Comparison of ENCODE assay signal across 11 mouse cellular contexts in genomic region chr4:151960513-151960854, GRCm38 (mm10). TPM values are rescaled to one million over a fixed set of nuclear protein-coding genes. Genes with fewer than 3 reads are reported as not detected.
A peak's percentile ranks its signal among the peaks of the same experiment; 100 is the strongest.
DNase-seq lines count a peak whose midpoint lies in the region; ATAC-seq lines count a peak whose summit lies in the region.
"Had no signal": no experiment of that assay in that cellular context is flagged by ENCODE, and none has a peak within 500 bp of the region (broad histone marks: within the 10 kb centered on the region; RNA-seq: fewer than 3 reads in every experiment).

No protein-coding gene starts in this region.

- DNase-seq in c-Kit-negative CD71-positive TER-119-positive erythroid progenitor cells, embryonic 14.5 days (ENCODE audit: low read depth, low spot score): peak; percentile 84
- DNase-seq in large intestine, adult 2 months (ENCODE audit: low read depth, low spot score): peak; percentile 32
- DNase-seq in skeletal muscle tissue, adult 2 months (ENCODE audit: low read depth, low spot score): peak; percentile 25
- DNase-seq in embryo, embryonic 10.5 days (ENCODE audit: low spot score): no peak
- DNase-seq in forebrain, embryonic 11.5 days (ENCODE audit: low spot score): no peak
- DNase-seq in layer of hippocampus, postnatal 36 days: no peak

- 0 out of 2 replicates have a peak, but pooled peaks have one; percentile 40 for ATAC-seq in hindbrain, embryonic 16.5 days
- ATAC-seq in hindbrain, embryonic 13.5 days (ENCODE audit: low FRiP score): no peak
- no peak for ATAC-seq in forebrain, embryonic 11.5 days (replicated peaks; ENCODE audit: low FRiP score)
- ATAC-seq: forebrain, embryonic 14.5 days had no signal

- no peak overlapping the region for H3K4me3 ChIP-seq in hindbrain, embryonic 16.5 days (ENCODE audit: low read length)
- H3K4me3 ChIP-seq in hindbrain, embryonic 13.5 days: no peak overlapping the region
- no peak overlapping the region for H3K4me3 ChIP-seq in forebrain, embryonic 11.5 days (ENCODE audit: low read depth, low read length)
- H3K4me3 ChIP-seq: hindbrain, embryonic 15.5 days; myocyte had no signal

- H3K9me3 ChIP-seq in hindbrain, embryonic 16.5 days (ENCODE audit: control insufficient read depth, low read length): no peaks in the 10 kb centered on the region
- H3K9me3 ChIP-seq in hindbrain, embryonic 13.5 days: no peaks in the 10 kb centered on the region
- no peaks in the 10 kb centered on the region for H3K9me3 ChIP-seq in forebrain, embryonic 11.5 days (ENCODE audit: control insufficient read depth, low read length)
- H3K9me3 ChIP-seq: hindbrain, embryonic 15.5 days had no signal

- H3K4me2 ChIP-seq in hindbrain, embryonic 16.5 days (ENCODE audit: low read length): no peak overlapping the region
- no peak overlapping the region for H3K4me2 ChIP-seq in hindbrain, embryonic 13.5 days
- H3K4me2 ChIP-seq in forebrain, embryonic 11.5 days (ENCODE audit: low read depth, low read length, severe bottlenecking): no peak overlapping the region
- H3K4me2 ChIP-seq: hindbrain, embryonic 15.5 days had no signal

- no peak overlapping the region for H3K9ac ChIP-seq in hindbrain, embryonic 16.5 days (ENCODE audit: low read depth, low read length)
- no peak overlapping the region for H3K9ac ChIP-seq in hindbrain, embryonic 13.5 days
- H3K9ac ChIP-seq in forebrain, embryonic 11.5 days (ENCODE audit: low read length): no peak overlapping the region
- H3K9ac ChIP-seq: hindbrain, embryonic 15.5 days had no signal

- WGBS in hindbrain, embryonic 16.5 days: 84% methylated on average over 3 of the region's 3 CpGs
- 96% methylated on average over 3 of the region's 3 CpGs for WGBS in hindbrain, embryonic 13.5 days
- WGBS in large intestine, adult 2 months: 30% methylated on average over 3 of the region's 3 CpGs
- WGBS in forebrain, embryonic 11.5 days: 94% methylated on average over 3 of the region's 3 CpGs

- H3K27ac ChIP-seq in hindbrain, embryonic 16.5 days (ENCODE audit: low read depth, low read length): no peak overlapping the region
- H3K27ac ChIP-seq in hindbrain, embryonic 13.5 days: no peak overlapping the region
- no peak overlapping the region for H3K27ac ChIP-seq in forebrain, embryonic 11.5 days (ENCODE audit: low read depth, low read length)
- H3K27ac ChIP-seq: hindbrain, embryonic 15.5 days had no signal

- peaks cover 30% of the 10 kb centered on the region for H3K36me3 ChIP-seq in hindbrain, embryonic 16.5 days (ENCODE audit: control insufficient read depth, insufficient read depth, low read length)
- peaks cover 85% of the 10 kb centered on the region for H3K36me3 ChIP-seq in hindbrain, embryonic 13.5 days
- no peaks in the 10 kb centered on the region; the same call in 1 of the 2 replicates for H3K36me3 ChIP-seq in forebrain, embryonic 11.5 days (ENCODE audit: control insufficient read depth, insufficient read depth, low read length)

- no peaks in the 10 kb centered on the region for H3K4me1 ChIP-seq in hindbrain, embryonic 16.5 days (ENCODE audit: control insufficient read depth, insufficient read depth, low read depth, low read length)
- no peaks in the 10 kb centered on the region for H3K4me1 ChIP-seq in hindbrain, embryonic 13.5 days (replicated peaks)
- H3K4me1 ChIP-seq in forebrain, embryonic 11.5 days (replicated peaks; ENCODE audit: control insufficient read depth, insufficient read depth, low read length): no peaks in the 10 kb centered on the region
- H3K4me1 ChIP-seq: hindbrain, embryonic 15.5 days had no signal

- H3K27me3 ChIP-seq in hindbrain, embryonic 16.5 days (replicated peaks; ENCODE audit: control insufficient read depth, insufficient read depth, low read length): no peaks in the 10 kb centered on the region
- no peaks in the 10 kb centered on the region for H3K27me3 ChIP-seq in hindbrain, embryonic 13.5 days
- no peaks in the 10 kb centered on the region for H3K27me3 ChIP-seq in forebrain, embryonic 11.5 days (ENCODE audit: control insufficient read depth, insufficient read depth, low read length)
- H3K27me3 ChIP-seq: hindbrain, embryonic 15.5 days had no signal

RNA-seq across cellular contexts. Expression of gene Dnajc11, which starts 27.0 kb away (rescaled TPM):
- 78.4 and 86.9 TPM in 2 replicates for polyA plus RNA-seq in hindbrain, embryonic 16.5 days (2015; fragmentation: Nextera tagmentation; extraction: Ambion mirVana)
- polyA plus RNA-seq in hindbrain, embryonic 13.5 days (2015; fragmentation: Nextera tagmentation; extraction: Ambion mirVana): 84.3 and 86.5 TPM in 2 replicates
- 60.8 and 69.6 TPM in 2 replicates for polyA plus RNA-seq in large intestine, adult 2 months (2012; rRNA removed)
- 94.4 and 96.9 TPM in 2 replicates for polyA plus RNA-seq in forebrain, embryonic 11.5 days (2014; fragmentation: Nextera tagmentation; extraction: Ambion mirVana)
- 10 to 100 TPM; 62.0 to 63.1 TPM for total RNA-seq in layer of hippocampus, postnatal 36 days (2021)

RNA-seq across cellular contexts. Expression of gene Thap3, which starts 28.3 kb away (rescaled TPM):
- polyA plus RNA-seq in hindbrain, embryonic 16.5 days (2015; fragmentation: Nextera tagmentation; extraction: Ambion mirVana): 35.4 and 35.7 TPM in 2 replicates
- 35.9 and 36.7 TPM in 2 replicates for polyA plus RNA-seq in hindbrain, embryonic 13.5 days (2015; fragmentation: Nextera tagmentation; extraction: Ambion mirVana)
- 21.0 and 24.7 TPM in 2 replicates for polyA plus RNA-seq in large intestine, adult 2 months (2012; rRNA removed)
- 25.1 and 28.9 TPM in 2 replicates for polyA plus RNA-seq in forebrain, embryonic 11.5 days (2014; fragmentation: Nextera tagmentation; extraction: Ambion mirVana)
- 10 to 100 TPM; 24.6 to 29.9 TPM for total RNA-seq in layer of hippocampus, postnatal 36 days (2021)

RNA-seq across cellular contexts. Expression of gene Phf13, which starts 35.6 kb away (rescaled TPM):
- polyA plus RNA-seq in hindbrain, embryonic 16.5 days (2015; fragmentation: Nextera tagmentation; extraction: Ambion mirVana): 21.3 and 24.8 TPM in 2 replicates
- 18.4 and 20.0 TPM in 2 replicates for polyA plus RNA-seq in hindbrain, embryonic 13.5 days (2015; fragmentation: Nextera tagmentation; extraction: Ambion mirVana)
- polyA plus RNA-seq in large intestine, adult 2 months (2012; rRNA removed): 4.4 and 4.8 TPM in 2 replicates
- 27.0 and 28.6 TPM in 2 replicates for polyA plus RNA-seq in forebrain, embryonic 11.5 days (2014; fragmentation: Nextera tagmentation; extraction: Ambion mirVana)
- 10 to 100 TPM; 11.1 to 11.6 TPM for total RNA-seq in layer of hippocampus, postnatal 36 days (2021)

RNA-seq across cellular contexts. Expression of gene Klhl21, which starts 48.1 kb away (rescaled TPM):
- 4.7 and 5.0 TPM in 2 replicates for polyA plus RNA-seq in hindbrain, embryonic 16.5 days (2015; fragmentation: Nextera tagmentation; extraction: Ambion mirVana)
- polyA plus RNA-seq in hindbrain, embryonic 13.5 days (2015; fragmentation: Nextera tagmentation; extraction: Ambion mirVana): 3.2 and 3.7 TPM in 2 replicates
- polyA plus RNA-seq in large intestine, adult 2 months (2012; rRNA removed): 9.1 and 10.4 TPM in 2 replicates
- 3.9 and 5.3 TPM in 2 replicates for polyA plus RNA-seq in forebrain, embryonic 11.5 days (2014; fragmentation: Nextera tagmentation; extraction: Ambion mirVana)
- 10 to 100 TPM; 20.5 to 21.4 TPM for total RNA-seq in layer of hippocampus, postnatal 36 days (2021)

Comparison
In these comparisons a context has a peak if more than half of its experiments do, and no peak if none do; other contexts are left out.
1. DNase-seq: peak in c-Kit-negative CD71-positive TER-119-positive erythroid progenitor cells, embryonic 14.5 days (single experiment), large intestine, adult 2 months (single experiment) and skeletal muscle tissue, adult 2 months (single experiment); none in embryo, embryonic 10.5 days (single experiment), forebrain, embryonic 11.5 days (single experiment) and layer of hippocampus, postnatal 36 days (0 of 2).